Mouse (Mus musculus) CH12.LX (cell line): ENCODE results near the gene Fxyd7.

Source experiments
- BHLHE40 ChIP-seq: IDR thresholded peaks from 2 replicates; pipeline ENCODE4 v1.6.1; 2011; ENCODE audit warnings: mild to moderate bottlenecking, low read depth, low read length, improper control_type of control experiment
- CHD2 ChIP-seq: IDR thresholded peaks from 2 replicates; pipeline ENCODE4 v1.6.1; 2011; ENCODE audit warnings: low read length, improper control_type of control experiment
- CTCF ChIP-seq, 2 experiments: IDR thresholded peaks in 1 of 2; conservative IDR thresholded peaks in 1 of 2; 2 replicates each; pipeline ENCODE4 v1.5.1; 2011 to 2012; ENCODE audit warnings: low read depth in 2 of 2, low read length in 2 of 2, improper control_type of control experiment in 1 of 2, inconsistent platforms in 1 of 2, mild to moderate bottlenecking in 1 of 2, moderate library complexity in 1 of 2
- GABPA ChIP-seq: IDR thresholded peaks from 2 replicates; pipeline ENCODE4 v1.6.1; 2012; ENCODE audit warnings: low read depth, low read length, improper control_type of control experiment, inconsistent platforms; ENCODE audit not compliant: insufficient replicate concordance
- MAFK ChIP-seq: IDR thresholded peaks from 2 replicates; pipeline ENCODE4 v1.6.1; 2011; ENCODE audit warnings: low read length, improper control_type of control experiment; ENCODE audit not compliant: insufficient replicate concordance
- MAZ ChIP-seq: IDR thresholded peaks from 2 replicates; pipeline ENCODE4 v1.6.1; 2012; ENCODE audit warnings: low read depth, mild to moderate bottlenecking, inconsistent platforms, low read length, improper control_type of control experiment, moderate library complexity
- MXI1 ChIP-seq: IDR thresholded peaks from 2 replicates; pipeline ENCODE4 v1.6.1; 2011; ENCODE audit warnings: mild to moderate bottlenecking, low read depth, low read length, improper control_type of control experiment
- NELFE ChIP-seq: IDR thresholded peaks from 2 replicates; pipeline ENCODE4 v1.6.1; 2011; ENCODE audit warnings: low read depth, low read length, improper control_type of control experiment
- NRF1 ChIP-seq: IDR thresholded peaks from 2 replicates; pipeline ENCODE4 v1.6.1; 2014; ENCODE audit warnings: low read depth, mild to moderate bottlenecking, inconsistent platforms, low read length, improper control_type of control experiment, moderate library complexity
- POLR2A ChIP-seq: IDR thresholded peaks from 2 replicates; pipeline ENCODE4 v1.6.1; 2011; ENCODE audit warnings: low read depth, mild to moderate bottlenecking, improper control_type of control experiment, low read length
- TCF12 ChIP-seq: IDR thresholded peaks from 2 replicates; pipeline ENCODE4 v1.6.1; 2014; ENCODE audit warnings: low read depth, mild to moderate bottlenecking, inconsistent platforms, low read length, improper control_type of control experiment
- USF1 ChIP-seq: IDR thresholded peaks from 2 replicates; pipeline ENCODE4 v1.6.1; 2014; ENCODE audit warnings: low read depth, mild to moderate bottlenecking, inconsistent platforms, low read length, improper control_type of control experiment
- ZMIZ1 ChIP-seq: IDR thresholded peaks from 2 replicates; pipeline ENCODE4 v1.6.1; 2012; ENCODE audit warnings: low read depth, mild to moderate bottlenecking, inconsistent platforms, low read length, improper control_type of control experiment
- ZNF384 ChIP-seq: IDR thresholded peaks from 2 replicates; pipeline ENCODE4 v1.6.1; 2012; ENCODE audit warnings: low read depth, low read length, improper control_type of control experiment, inconsistent platforms

GRCm38 (mm10) chr7:31039011-31039410 lies 12.3 kb downstream of the Fxyd7 start:
- no peak for TF ChIP-seq CTCF (conservative IDR thresholded peaks at IDR 0.05 in 1 of 2, IDR thresholded peaks at IDR 0.05 in 1 of 2; ENCODE audit: low read depth in 2 of 2, low read length in 2 of 2)
- no peak for TF ChIP-seq GABPA
- no peak for TF ChIP-seq CHD2
- no peak for TF ChIP-seq TCF12
- TF ChIP-seq POLR2A, result no peak
- no peak for TF ChIP-seq MXI1
- TF ChIP-seq MAZ, result no peak
- TF ChIP-seq BHLHE40, result no peak
- no peak for TF ChIP-seq ZMIZ1
- no peak for TF ChIP-seq MAFK
- TF ChIP-seq NELFE, result no peak
- TF ChIP-seq NRF1, result no peak
- TF ChIP-seq ZNF384, result no peak
- no peak for TF ChIP-seq USF1
